Mouse (Mus musculus) CD4-positive helper T cell, adult 2 months (primary cell): ENCODE results near the gene Plekhh2.
"Not testable (repeated sequence)": the region's sequence is repeated elsewhere in the genome, so short reads cannot be mapped to it uniquely, and the experiment has no call there.

Experiments used
- DNase-seq: peaks from one replicate; pipeline ENCODE4 v3.0.0-alpha.2; 2012; ENCODE audit warnings: low read depth, missing footprints, low spot score

The Plekhh2 gene

GRCm38 (mm10) chr17:84510961-84511639, 595 bp upstream of the Plekhh2 start:
- no peak for DNase-seq

- DNase-seq, result no peak
These were observed 906 bp downstream of the Plekhh2 start for GRCm38 (mm10) chr17:84512516-84513085.

- DNase-seq, result no peak
These were observed 4.2 kb downstream of the Plekhh2 start for GRCm38 (mm10) chr17:84515901-84516300.

GRCm38 (mm10) chr17:84519346-84519745, 7.7 kb downstream of the Plekhh2 start:
- DNase-seq, result no peak

- DNase-seq, result no peak
These were observed 8.4 kb downstream of the Plekhh2 start for GRCm38 (mm10) chr17:84520057-84520456.

GRCm38 (mm10) chr17:84529356-84529755, 17.7 kb downstream of the Plekhh2 start:
- no peak for DNase-seq

- no peak for DNase-seq
These were observed 18.6 kb downstream of the Plekhh2 start for GRCm38 (mm10) chr17:84530202-84530796.

GRCm38 (mm10) chr17:84532909-84533499, 21.3 kb downstream of the Plekhh2 start:
- no peak for DNase-seq

- no peak for DNase-seq
These were observed 22.1 kb downstream of the Plekhh2 start for GRCm38 (mm10) chr17:84533841-84534240.

- no peak for DNase-seq
These were observed 22.9 kb downstream of the Plekhh2 start for GRCm38 (mm10) chr17:84534632-84535031.

GRCm38 (mm10) chr17:84535226-84535625, 23.5 kb downstream of the Plekhh2 start:
- DNase-seq, result no peak

GRCm38 (mm10) chr17:84537301-84537700, 25.6 kb downstream of the Plekhh2 start:
- no peak for DNase-seq

GRCm38 (mm10) chr17:84537966-84538365, 26.3 kb downstream of the Plekhh2 start:
- no peak for DNase-seq

- no peak for DNase-seq
These were observed 28.9 kb downstream of the Plekhh2 start for GRCm38 (mm10) chr17:84540603-84541002.

GRCm38 (mm10) chr17:84550902-84551877, 39.5 kb downstream of the Plekhh2 start:
- no peak for DNase-seq

GRCm38 (mm10) chr17:84552230-84552629, 40.5 kb downstream of the Plekhh2 start:
- no peak for DNase-seq

- DNase-seq, result not testable (repeated sequence)
These were observed 52.6 kb downstream of the Plekhh2 start for GRCm38 (mm10) chr17:84564264-84564663.

GRCm38 (mm10) chr17:84565762-84566161, 54.1 kb downstream of the Plekhh2 start:
- DNase-seq, result no peak

GRCm38 (mm10) chr17:84566773-84567555, 55.3 kb downstream of the Plekhh2 start:
- DNase-seq, result peak; percentile 10

GRCm38 (mm10) chr17:84568807-84569206, 57.1 kb downstream of the Plekhh2 start:
- no peak for DNase-seq

- no peak for DNase-seq
These were observed 58.1 kb downstream of the Plekhh2 start for GRCm38 (mm10) chr17:84569770-84570169.
